Mouse (Mus musculus) ZHBTc4 (cell line): ENCODE data around the gene Svop.

Source experiments
- DNase-seq: peaks from one replicate; pipeline ENCODE4 v3.0.0-alpha.2; 2011; ENCODE audit warnings: low read depth, low spot score

Svop gene

GRCm38 (mm10) chr5:114091057-114091807 is at the start of gene Svop:
TSS of gene Svop (minus strand) at chr5:114091570.
- DNase-seq: peak; percentile 92

- DNase-seq: no peak
Observed at GRCm38 (mm10) chr5:114139175-114139574, 47.8 kb upstream of the Svop start.

GRCm38 (mm10) chr5:114138277-114139164 is 47.2 kb upstream of the Svop start:
- DNase-seq: peak; percentile 69

GRCm38 (mm10) chr5:114137481-114138276 is 46.3 kb upstream of the Svop start:
- no peak for DNase-seq

GRCm38 (mm10) chr5:114135516-114135915 is 44.1 kb upstream of the Svop start:
- DNase-seq: no peak

GRCm38 (mm10) chr5:114134091-114134534 is 42.7 kb upstream of the Svop start:
- DNase-seq: peak; percentile 74

- DNase-seq: no peak
Observed at GRCm38 (mm10) chr5:114132841-114133240, 41.5 kb upstream of the Svop start.

- DNase-seq: peak; percentile 82
Observed at GRCm38 (mm10) chr5:114131521-114131840, 40.1 kb upstream of the Svop start.

- DNase-seq: peak; percentile 97
Observed at GRCm38 (mm10) chr5:114130698-114131520, 39.5 kb upstream of the Svop start.

GRCm38 (mm10) chr5:114130211-114130605 is 38.8 kb upstream of the Svop start, which contains the start of gene Ung:
TSS of gene Ung (plus strand) at chr5:114130386.
- peak; percentile 91 for DNase-seq

GRCm38 (mm10) chr5:114129550-114130210 is 38.3 kb upstream of the Svop start:
- DNase-seq: peak; percentile 63

- peak; percentile 94 for DNase-seq
Observed at GRCm38 (mm10) chr5:114127374-114128349, 36.3 kb upstream of the Svop start, which contains the start of gene Alkbh2. TSS of gene Alkbh2 (minus strand) at chr5:114128218.

- peak; percentile 74 for DNase-seq
Observed at GRCm38 (mm10) chr5:114126499-114127244, 35.3 kb upstream of the Svop start.

GRCm38 (mm10) chr5:114126008-114126407 is 34.6 kb upstream of the Svop start:
- DNase-seq: no peak

- no peak for DNase-seq
Observed at GRCm38 (mm10) chr5:114119806-114120205, 28.4 kb upstream of the Svop start.

GRCm38 (mm10) chr5:114116586-114116985 is 25.2 kb upstream of the Svop start:
- no peak for DNase-seq

GRCm38 (mm10) chr5:114115030-114115429 is 23.7 kb upstream of the Svop start:
- no peak for DNase-seq

- peak; percentile 63 for DNase-seq
Observed at GRCm38 (mm10) chr5:114113334-114113733, 22.0 kb upstream of the Svop start.
